Mouse (Mus musculus) CH12.LX (cell line): ENCODE measurements around the gene Ppp1r12a. TPM values are rescaled to one million over a fixed set of nuclear protein-coding genes. Genes with fewer than 3 reads are reported as not detected.

Experiments used
- DNase-seq: peaks from one replicate; pipeline ENCODE4 v3.0.0-alpha.2; 2013; ENCODE audit errors: extremely low read depth
- H3K27ac ChIP-seq: 2 replicates; pipeline ENCODE4 v1.5.1; 2012; ENCODE audit warnings: low read depth, mild to moderate bottlenecking, control low read depth, moderate library complexity; ENCODE audit not compliant: insufficient read depth
- H3K27me3 ChIP-seq: replicated peaks from 2 replicates; pipeline ENCODE3; 2012; ENCODE audit warnings: inconsistent platforms
- H3K36me3 ChIP-seq, 2 experiments: replicated peaks in 1 of 2; 2 replicates each; pipeline versions ENCODE3 to v1.6.1; 2012; ENCODE audit warnings: inconsistent platforms in 1 of 2, low read length in 1 of 2, mild to moderate bottlenecking in 1 of 2, mixed read lengths in 1 of 2, moderate library complexity in 1 of 2; ENCODE audit not compliant: control insufficient read depth in 1 of 2, insufficient read depth in 1 of 2
- H3K4me1 ChIP-seq, 2 experiments: 2 replicates each; pipeline ENCODE4 v1.6.1; 2012; ENCODE audit warnings: inconsistent platforms in 1 of 2, moderate library complexity in 1 of 2; ENCODE audit not compliant: insufficient read depth in 2 of 2, control insufficient read depth in 1 of 2
- H3K4me2 ChIP-seq: 2 replicates; pipeline ENCODE4 v1.6.1; 2012; ENCODE audit warnings: low read depth, mild to moderate bottlenecking, control low read depth; ENCODE audit not compliant: poor library complexity, insufficient read depth, severe bottlenecking
- H3K4me3 ChIP-seq, 3 experiments: fragments of 150-350 bp in 1 of 3; sonication (generic) in 1 of 3; replicated peaks in 1 of 3; 2 replicates each; pipeline versions ENCODE3 to v1.5.1; 2011 to 2012; ENCODE audit warnings: low read depth in 2 of 3, low read length in 2 of 3, mild to moderate bottlenecking in 2 of 3, moderate library complexity in 2 of 3, control low read depth in 1 of 3, improper control_type of control experiment in 1 of 3, inconsistent platforms in 1 of 3, mixed read lengths in 1 of 3; ENCODE audit not compliant: poor library complexity in 1 of 3
- H3K79me2 ChIP-seq: replicated peaks from 2 replicates; pipeline ENCODE4 v1.6.1; 2012; ENCODE audit warnings: mild to moderate bottlenecking, moderate library complexity; ENCODE audit not compliant: control insufficient read depth, poor library complexity, insufficient read depth, severe bottlenecking; ENCODE audit errors: extremely low read depth
- H3K9ac ChIP-seq: 2 replicates; pipeline ENCODE4 v1.6.1; 2012; ENCODE audit warnings: low read depth, mild to moderate bottlenecking, control low read depth, moderate library complexity; ENCODE audit not compliant: insufficient read depth
- H3K9me3 ChIP-seq: replicated peaks from 2 replicates; pipeline ENCODE3; 2012; ENCODE audit warnings: low read length, inconsistent platforms, mixed read lengths
- BHLHE40 ChIP-seq: IDR thresholded peaks from 2 replicates; pipeline ENCODE4 v1.6.1; 2011; ENCODE audit warnings: mild to moderate bottlenecking, low read depth, low read length, improper control_type of control experiment
- CHD2 ChIP-seq: IDR thresholded peaks from 2 replicates; pipeline ENCODE4 v1.6.1; 2011; ENCODE audit warnings: low read length, improper control_type of control experiment
- E2F4 ChIP-seq: IDR thresholded peaks from 2 replicates; pipeline ENCODE4 v1.6.1; 2011; ENCODE audit warnings: low read depth, low read length, improper control_type of control experiment; ENCODE audit not compliant: insufficient replicate concordance
- ETS1 ChIP-seq: conservative IDR thresholded peaks from 2 replicates; pipeline ENCODE4 v1.6.1; 2012; ENCODE audit warnings: low read depth, mild to moderate bottlenecking, inconsistent platforms, low read length, improper control_type of control experiment, moderate library complexity
- GABPA ChIP-seq: IDR thresholded peaks from 2 replicates; pipeline ENCODE4 v1.6.1; 2012; ENCODE audit warnings: low read depth, low read length, improper control_type of control experiment, inconsistent platforms; ENCODE audit not compliant: insufficient replicate concordance
- HCFC1 ChIP-seq: IDR thresholded peaks from 2 replicates; pipeline ENCODE4 v1.6.1; 2012; ENCODE audit warnings: low read depth, mild to moderate bottlenecking, inconsistent platforms, low read length, improper control_type of control experiment
- IRF4 ChIP-seq: IDR thresholded peaks from 2 replicates; pipeline ENCODE4 v1.6.1; 2014; ENCODE audit warnings: low read depth, mild to moderate bottlenecking, inconsistent platforms, low read length, improper control_type of control experiment
- JUN ChIP-seq: IDR thresholded peaks from 2 replicates; pipeline ENCODE4 v1.6.1; 2011; ENCODE audit warnings: low read depth, mild to moderate bottlenecking, low read length, improper control_type of control experiment, moderate library complexity; ENCODE audit not compliant: insufficient read depth
- MAZ ChIP-seq: IDR thresholded peaks from 2 replicates; pipeline ENCODE4 v1.6.1; 2012; ENCODE audit warnings: low read depth, mild to moderate bottlenecking, inconsistent platforms, low read length, improper control_type of control experiment, moderate library complexity
- MXI1 ChIP-seq: IDR thresholded peaks from 2 replicates; pipeline ENCODE4 v1.6.1; 2011; ENCODE audit warnings: mild to moderate bottlenecking, low read depth, low read length, improper control_type of control experiment
- MYC ChIP-seq: IDR thresholded peaks from 2 replicates; pipeline ENCODE4 v1.6.1; 2011; ENCODE audit warnings: low read depth, mild to moderate bottlenecking, improper control_type of control experiment, low read length
- NELFE ChIP-seq: IDR thresholded peaks from 2 replicates; pipeline ENCODE4 v1.6.1; 2011; ENCODE audit warnings: low read depth, low read length, improper control_type of control experiment
- NRF1 ChIP-seq: IDR thresholded peaks from 2 replicates; pipeline ENCODE4 v1.6.1; 2014; ENCODE audit warnings: low read depth, mild to moderate bottlenecking, inconsistent platforms, low read length, improper control_type of control experiment, moderate library complexity
- PAX5 ChIP-seq: IDR thresholded peaks from 2 replicates; pipeline ENCODE4 v1.6.1; 2012; ENCODE audit warnings: low read length, inconsistent platforms, mixed read lengths
- POLR2A ChIP-seq: IDR thresholded peaks from 2 replicates; pipeline ENCODE4 v1.6.1; 2011; ENCODE audit warnings: low read depth, mild to moderate bottlenecking, improper control_type of control experiment, low read length
- RAD21 ChIP-seq: IDR thresholded peaks from 2 replicates; pipeline ENCODE4 v1.6.1; 2011; ENCODE audit warnings: low read depth, mild to moderate bottlenecking, low read length, improper control_type of control experiment, moderate library complexity
- RCOR1 ChIP-seq: conservative IDR thresholded peaks from 2 replicates; pipeline ENCODE4 v1.6.1; 2012; ENCODE audit warnings: low read depth, mild to moderate bottlenecking, inconsistent platforms, low read length, improper control_type of control experiment
- SMC3 ChIP-seq: IDR thresholded peaks from 2 replicates; pipeline ENCODE4 v1.6.1; 2011; ENCODE audit warnings: low read depth, low read length, improper control_type of control experiment
- TBP ChIP-seq: conservative IDR thresholded peaks from 2 replicates; pipeline ENCODE4 v1.6.1; 2011; ENCODE audit warnings: low read depth, low read length, improper control_type of control experiment
- USF1 ChIP-seq: IDR thresholded peaks from 2 replicates; pipeline ENCODE4 v1.6.1; 2014; ENCODE audit warnings: low read depth, mild to moderate bottlenecking, inconsistent platforms, low read length, improper control_type of control experiment
- USF2 ChIP-seq: conservative IDR thresholded peaks from 2 replicates; pipeline ENCODE4 v1.6.1; 2011; ENCODE audit warnings: low read depth, low read length, improper control_type of control experiment
- ZC3H11A ChIP-seq: IDR thresholded peaks from 2 replicates; pipeline ENCODE4 v1.6.1; 2012; ENCODE audit warnings: low read depth, mild to moderate bottlenecking, inconsistent platforms, low read length, improper control_type of control experiment
- ZNF384 ChIP-seq: IDR thresholded peaks from 2 replicates; pipeline ENCODE4 v1.6.1; 2012; ENCODE audit warnings: low read depth, low read length, improper control_type of control experiment, inconsistent platforms
- dilution Hi-C: fragments of 300-500 bp; cut with MboI; formaldehyde crosslinking; loops from 2 replicates; pipeline ENCODE4 v1.14.3; 2020; ENCODE audit warnings: low sequenced_read_pairs; ENCODE audit not compliant: extremely low pct_unique_long_range_greater_than_20kb, extremely low pct_ligation_motif_present
- in situ Hi-C: fragments of 300-500 bp; cut with MboI; formaldehyde crosslinking; loops from 3 replicates; pipeline ENCODE4 v1.14.3; 2019; ENCODE audit warnings: low sequenced_read_pairs, low pct_ligation_motif_present, low pct_unique_long_range_greater_than_20kb, mixed read lengths
- polyA plus RNA-seq: library from polyadenylated mRNA; unstranded; fragments of >175 nt; gene quantifications from 2 replicates; pipeline ENCODE4 v1.2.1, GENCODE M21; 2012; ENCODE audit warnings: low read depth; ENCODE audit not compliant: insufficient read length
- total RNA-seq, 2 experiments: library from RNA; depleted of rRNA; stranded (reverse); fragments of 300-350 nt in 1 of 2; fragments of >200 nt in 1 of 2; gene quantifications; 2 replicates each; pipeline ENCODE4 v1.2.3; 2012 to 2014

Gene Ppp1r12a
- total and polyA plus RNA-seq, 3 experiments, result 34.4 to 70.8 (median 60.0) TPM

DNA sequence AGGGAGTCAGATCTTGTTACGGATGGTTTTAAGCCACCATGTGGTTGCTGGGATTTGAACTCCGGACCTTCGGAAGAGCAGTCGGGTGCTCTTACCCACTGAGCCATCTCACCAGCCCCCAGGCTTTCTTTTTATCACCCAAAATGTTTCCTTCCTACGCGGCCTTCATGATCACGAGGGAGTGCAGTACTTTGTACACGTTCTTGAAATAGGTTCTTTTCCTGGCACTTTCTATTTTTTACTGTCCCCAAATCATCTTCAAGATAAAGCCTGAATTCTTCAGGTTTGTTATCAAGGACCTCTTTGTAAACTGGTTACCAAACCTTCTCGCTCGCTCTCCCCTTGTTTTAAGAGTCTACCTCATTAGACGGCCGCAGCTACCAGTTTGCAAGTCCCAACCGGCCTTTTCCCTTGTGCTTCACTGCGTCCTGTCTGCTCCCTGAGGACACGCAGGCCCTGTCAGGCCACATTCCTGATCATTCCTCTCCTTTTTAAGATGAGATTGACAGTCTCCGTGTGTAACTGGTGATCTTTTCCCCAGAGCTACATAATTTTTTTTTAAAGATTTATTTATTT, 131.7 kb downstream of the Ppp1r12a start:
- no peak overlapping the region for H3K9ac ChIP-seq
- no peaks in the 10 kb centered on the region for H3K9me3 ChIP-seq
- no peak overlapping the region for H3K4me3 ChIP-seq
- TF ChIP-seq BHLHE40 (no peak), ZNF384 (no peak), RCOR1 (no peak), JUN (no peak), HCFC1 (no peak), SMC3 (no peak), TBP (no peak), MAZ (no peak), IRF4 (no peak), MYC (no peak), MXI1 (no peak), ZC3H11A (no peak)
- TF ChIP-seq, all 38 proteins: peak for 0
- no peak for DNase-seq
- in situ Hi-C loops (loop anchor here (25.0 kb wide), 2 partner anchors 244 to 356 kb away; no protein-coding TSS in a partner anchor), dilution Hi-C loops (no loop called here)
- Histone ChIP-seq H3K4me1 (no peaks in the 10 kb centered on the region), H3K27me3 (no peaks in the 10 kb centered on the region), H3K27ac (no peak overlapping the region), H3K79me2 (no peaks in the 10 kb centered on the region), H3K36me3 (no peaks in the 10 kb centered on the region), H3K4me2 (no peak overlapping the region)

DNA sequence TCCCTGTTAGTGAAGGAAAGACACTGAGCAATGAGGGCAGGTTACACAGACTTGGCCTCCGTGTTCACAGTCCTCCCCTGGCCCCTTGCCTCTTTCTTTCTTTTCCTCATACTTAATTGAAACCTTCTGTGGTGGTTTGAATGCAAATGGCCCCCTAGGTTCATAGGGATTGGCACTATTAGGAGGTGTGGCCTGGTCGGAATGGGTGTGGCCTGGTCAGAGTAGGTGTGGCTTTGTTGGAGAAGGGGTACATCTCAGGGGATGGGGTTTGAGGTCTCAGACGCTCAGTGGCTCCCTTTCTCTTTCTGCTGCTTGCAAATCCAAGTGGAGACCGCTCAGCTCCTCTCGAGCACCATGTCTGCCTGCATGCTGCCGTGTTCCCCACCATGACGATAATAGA, 132.8 kb downstream of the Ppp1r12a start:
- no peaks in the 10 kb centered on the region for H3K36me3 ChIP-seq
- H3K9ac ChIP-seq, result no peak overlapping the region
- no peaks in the 10 kb centered on the region for H3K4me1 ChIP-seq
- dilution Hi-C loops, result no loop called here
- no peaks in the 10 kb centered on the region for H3K27me3 ChIP-seq
- in situ Hi-C loops, result loop anchor here (5.0 to 25.0 kb wide), 3 partner anchors 143 to 357 kb away; no protein-coding TSS in a partner anchor
- no peaks in the 10 kb centered on the region for H3K79me2 ChIP-seq
- no peaks in the 10 kb centered on the region for H3K9me3 ChIP-seq
- no peak for DNase-seq
- H3K4me2 ChIP-seq, result no peak overlapping the region
- no peak overlapping the region for H3K4me3 ChIP-seq
- TF ChIP-seq CHD2, result no peak
- TF ChIP-seq PAX5, result no peak
- no peak overlapping the region for H3K27ac ChIP-seq

DNA sequence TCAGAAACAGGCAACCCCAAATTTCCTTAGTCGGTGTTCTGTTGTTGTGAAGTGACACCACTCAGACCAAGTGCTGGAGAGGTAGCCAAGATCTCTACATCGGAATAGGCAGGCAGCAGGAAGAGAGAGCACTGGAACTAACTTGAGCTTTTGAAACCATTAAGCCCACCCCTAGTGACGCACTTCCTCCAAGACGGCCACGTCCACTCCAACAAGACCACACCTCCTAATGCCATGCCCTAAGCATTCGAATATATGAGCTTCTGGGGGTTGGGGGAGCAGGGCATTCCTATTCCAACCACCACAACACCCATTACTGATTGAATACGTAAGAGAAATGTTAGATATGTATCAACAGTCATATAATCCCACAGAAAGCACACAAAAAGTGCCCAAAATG, 134.5 kb downstream of the Ppp1r12a start:
- Histone ChIP-seq H3K4me1 (no peaks in the 10 kb centered on the region), H3K27ac (no peak overlapping the region), H3K9ac (no peak overlapping the region), H3K36me3 (no peaks in the 10 kb centered on the region), H3K9me3 (no peaks in the 10 kb centered on the region), H3K27me3 (no peaks in the 10 kb centered on the region), H3K4me2 (no peak overlapping the region), H3K4me3 (no peak overlapping the region), H3K79me2 (no peaks in the 10 kb centered on the region)
- dilution Hi-C loops (no loop called here), in situ Hi-C loops (loop anchor here (5.0 to 25.0 kb wide), 3 partner anchors 141 to 359 kb away; no protein-coding TSS in a partner anchor)
- DNase-seq, result no peak
- TF ChIP-seq JUN, result no peak
- TF ChIP-seq E2F4, result no peak
- no peak for TF ChIP-seq USF1
- no peak for TF ChIP-seq ZNF384
- no peak for TF ChIP-seq USF2
- TF ChIP-seq ETS1, result no peak
- TF ChIP-seq TBP, result no peak
- no peak for TF ChIP-seq BHLHE40
- TF ChIP-seq RAD21, result no peak
- no peak for TF ChIP-seq SMC3
- no peak for TF ChIP-seq NRF1
- no peak for TF ChIP-seq POLR2A
- TF ChIP-seq GABPA, result no peak
- no peak for TF ChIP-seq NELFE
